Mouse (Mus musculus) myocyte (in vitro differentiated cells): ENCODE measurements around the gene Prss16.

Source experiments
- CEBPB ChIP-seq: IDR thresholded peaks from 2 replicates; pipeline ENCODE4 v1.6.1; 2011; ENCODE audit warnings: mild to moderate bottlenecking, moderate library complexity; ENCODE audit not compliant: poor library complexity, insufficient read depth, severe bottlenecking
- E2F4 ChIP-seq: IDR thresholded peaks from one replicate; pipeline ENCODE4 v1.6.1; 2011; ENCODE audit warnings: mild to moderate bottlenecking, control low read depth, moderate library complexity; ENCODE audit not compliant: insufficient read depth
- MAX ChIP-seq: IDR thresholded peaks from one replicate; pipeline ENCODE4 v1.6.1; 2011; ENCODE audit warnings: low read depth, mild to moderate bottlenecking, control low read depth
- MYOD1 ChIP-seq, 3 experiments: IDR thresholded peaks; one replicate each; pipeline ENCODE4 v1.6.1; 2011; ENCODE audit warnings: control low read depth in 2 of 3, low read depth in 2 of 3, mild to moderate bottlenecking in 2 of 3, moderate library complexity in 1 of 3; ENCODE audit not compliant: insufficient read length in 2 of 3, control insufficient read depth in 1 of 3
- POLR2A ChIP-seq: IDR thresholded peaks from one replicate; pipeline ENCODE4 v1.6.1; 2011; ENCODE audit warnings: low read depth, mild to moderate bottlenecking, control low read depth, moderate library complexity; ENCODE audit not compliant: insufficient read length
- POLR2AphosphoS2 ChIP-seq: IDR thresholded peaks from one replicate; pipeline ENCODE4 v1.6.1; 2011; ENCODE audit warnings: low read depth, control low read depth; ENCODE audit not compliant: insufficient read length
- REST ChIP-seq: IDR thresholded peaks from one replicate; pipeline ENCODE4 v1.6.1; 2011; ENCODE audit warnings: mild to moderate bottlenecking, control low read depth, moderate library complexity; ENCODE audit not compliant: insufficient read depth, insufficient read length
- TCF12 ChIP-seq: IDR thresholded peaks from one replicate; pipeline ENCODE4 v1.6.1; 2011; ENCODE audit warnings: mild to moderate bottlenecking, control low read depth; ENCODE audit not compliant: poor library complexity, insufficient read depth, severe bottlenecking
- TCF3 ChIP-seq: IDR thresholded peaks from one replicate; pipeline ENCODE4 v1.6.1; 2011; ENCODE audit warnings: low read depth, control low read depth; ENCODE audit not compliant: insufficient read length
- USF1 ChIP-seq: IDR thresholded peaks from one replicate; pipeline ENCODE4 v1.6.1; 2011; ENCODE audit warnings: low read depth, mild to moderate bottlenecking, control low read depth, moderate library complexity

DNA sequence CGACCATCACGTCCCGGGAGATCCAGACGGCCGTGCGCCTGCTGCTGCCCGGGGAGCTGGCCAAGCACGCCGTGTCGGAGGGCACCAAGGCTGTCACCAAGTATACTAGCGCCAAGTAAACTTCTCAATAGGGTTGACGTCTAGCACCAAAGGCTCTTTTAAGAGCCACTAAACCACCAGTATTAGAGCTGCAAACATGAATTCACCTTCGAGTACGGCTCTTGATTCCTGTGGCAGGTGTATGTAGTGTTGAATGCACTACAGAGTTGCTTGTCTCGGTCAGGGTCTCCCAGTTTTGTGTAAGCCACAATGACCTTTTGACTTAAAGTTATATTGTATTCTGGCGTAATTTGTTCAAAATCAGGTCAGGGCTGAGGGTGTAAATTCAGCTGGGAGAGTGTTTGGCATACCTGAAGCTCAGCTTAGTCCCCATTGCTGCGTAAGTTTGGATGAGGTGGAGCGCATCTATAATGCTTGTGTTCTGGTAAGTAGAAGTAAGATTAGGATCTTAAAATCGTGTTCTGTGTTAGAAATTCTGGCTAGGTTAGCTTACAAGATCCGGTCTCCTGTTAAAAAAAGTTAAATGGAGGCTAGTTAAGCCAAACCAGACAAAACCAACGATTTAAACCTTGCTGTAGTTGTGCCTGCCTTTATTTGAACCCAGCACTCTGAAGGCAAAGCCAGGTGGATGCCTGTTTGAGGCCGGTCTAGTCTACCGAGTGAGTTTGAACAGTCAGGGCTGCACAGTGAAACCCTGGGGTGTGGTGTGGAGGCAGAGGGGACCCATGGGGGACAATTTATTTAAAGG is 26.8 kb upstream of the Prss16 start:
- no peak for TF ChIP-seq E2F4
- no peak for TF ChIP-seq POLR2A
- no peak for TF ChIP-seq TCF12
- no peak for TF ChIP-seq USF1
- no peak for TF ChIP-seq CEBPB
- TF ChIP-seq MYOD1 (IDR thresholded peaks at IDR 0.05; ENCODE audit: control insufficient read depth in 1 of 3, insufficient read length in 2 of 3, low read depth in 2 of 3), result no peak
- TF ChIP-seq MAX, result no peak
- peak; percentile 34 for TF ChIP-seq POLR2AphosphoS2
- TF ChIP-seq TCF3, result no peak
- no peak for TF ChIP-seq REST
